Mouse (Mus musculus): ENCODE results near the gene Zdhhc18.

Gene Zdhhc18

GRCm38 (mm10) chr4:133649989-133650699 lies at the start of gene Zdhhc18:
Zdhhc18 (minus strand) TSS chr4:133650154.
- ChIA-PET POLR2A (interaction anchor here in 3 of 4 experiments (0.5 to 2.4 kb wide), 27 partner anchors 10 to 302 kb away, joined by 3 to 8 read pairs (median 4); no protein-coding TSS in a partner anchor), CTCF (interaction anchor here (0.6 to 3.1 kb wide), 79 partner anchors 10 to 1638 kb away, joined by 3 to 19 read pairs (median 5); partner anchors contain the start of genes Pigv (in 2 of the 4), Gpatch3 (in 1 of the 4), Nudc (in 1 of the 4) and Sfn (in 1 of the 4))

GRCm38 (mm10) chr4:133695363-133695762 lies 45.4 kb upstream of the Zdhhc18 start:
- POLR2A ChIA-PET: interaction anchor here in 3 of 4 experiments (0.7 to 4.4 kb wide), 8 partner anchors 8 to 169 kb away, joined by 3 to 23 read pairs (median 6); no protein-coding TSS in a partner anchor
- CTCF ChIA-PET: interaction anchor here in 2 of 4 experiments (0.9 to 1.1 kb wide), 2 partner anchors 20 kb away, joined by 3 to 4 read pairs; no protein-coding TSS in a partner anchor

GRCm38 (mm10) chr4:133690252-133690651 lies 40.3 kb upstream of the Zdhhc18 start:
- CTCF ChIA-PET: no interaction called here
- POLR2A ChIA-PET: interaction anchor here in 2 of 4 experiments (0.6 to 6.4 kb wide), 8 partner anchors 7 to 866 kb away, joined by 3 to 44 read pairs (median 6); no protein-coding TSS in a partner anchor

- ChIA-PET CTCF (interaction anchor here in 1 of 4 experiments (0.7 kb wide), 1 partner anchor 174 kb away, joined by 3 read pairs; no protein-coding TSS in a partner anchor), POLR2A (interaction anchor here (0.6 to 6.4 kb wide), 16 partner anchors 9 to 159 kb away, joined by 3 to 44 read pairs (median 4); partner anchors contain the start of gene Pigv (in 1 of the 4))
Observed at GRCm38 (mm10) chr4:133688417-133689067, 38.6 kb upstream of the Zdhhc18 start.

GRCm38 (mm10) chr4:133687126-133687525 lies 37.2 kb upstream of the Zdhhc18 start:
- ChIA-PET POLR2A (interaction anchor here in 2 of 4 experiments (0.8 to 6.4 kb wide), 4 partner anchors 10 to 194 kb away, joined by 3 to 23 read pairs (median 4); no protein-coding TSS in a partner anchor), CTCF (no interaction called here)

- ChIA-PET POLR2A (interaction anchor here in 2 of 4 experiments (0.6 to 6.4 kb wide), 7 partner anchors 11 to 222 kb away, joined by 3 to 23 read pairs (median 3); no protein-coding TSS in a partner anchor), CTCF (no interaction called here)
Observed at GRCm38 (mm10) chr4:133686512-133686911, 36.6 kb upstream of the Zdhhc18 start.

GRCm38 (mm10) chr4:133680206-133680786 lies 30.3 kb upstream of the Zdhhc18 start:
- ChIA-PET POLR2A (interaction anchor here in 2 of 4 experiments (0.7 to 5.9 kb wide), 6 partner anchors 10 to 135 kb away, joined by 3 to 44 read pairs (median 6); no protein-coding TSS in a partner anchor), CTCF (interaction anchor here in 1 of 4 experiments (1.2 kb wide), 1 partner anchor 30 kb away, joined by 4 read pairs; the partner anchor contains the start of gene Zdhhc18)

- CTCF ChIA-PET: interaction anchor here in 3 of 4 experiments (0.6 to 1.2 kb wide), 3 partner anchors 29 to 446 kb away, joined by 3 to 5 read pairs (median 4); partner anchors contain the start of gene Zdhhc18 (in 1 of the 3)
- POLR2A ChIA-PET: interaction anchor here in 2 of 4 experiments (0.6 to 12.9 kb wide), 11 partner anchors 10 to 277 kb away, joined by 3 to 171 read pairs (median 4); no protein-coding TSS in a partner anchor
Observed at GRCm38 (mm10) chr4:133679629-133680028, 29.7 kb upstream of the Zdhhc18 start.

- POLR2A ChIA-PET: interaction anchor here (0.6 to 12.9 kb wide), 18 partner anchors 8 to 166 kb away, joined by 3 to 171 read pairs (median 4); no protein-coding TSS in a partner anchor
- CTCF ChIA-PET: interaction anchor here in 1 of 4 experiments (0.8 kb wide), 1 partner anchor 146 kb away, joined by 4 read pairs; no protein-coding TSS in a partner anchor
Observed at GRCm38 (mm10) chr4:133677266-133677665, 27.3 kb upstream of the Zdhhc18 start.

- ChIA-PET CTCF (interaction anchor here in 2 of 4 experiments (0.5 to 1.4 kb wide), 11 partner anchors 20 to 196 kb away, joined by 3 to 14 read pairs (median 3); partner anchors contain the start of gene Tent5b (in 1 of the 2)), POLR2A (interaction anchor here (0.5 to 12.9 kb wide), 77 partner anchors 10 to 505 kb away, joined by 3 to 171 read pairs (median 5); partner anchors contain the start of genes Arid1a (in 2 of the 4), Nudc (in 2 of the 4), Gpatch3 (in 1 of the 4) and Gpn2 (in 1 of the 4))
Observed at GRCm38 (mm10) chr4:133676189-133676588, 26.2 kb upstream of the Zdhhc18 start.

GRCm38 (mm10) chr4:133675594-133676016 lies 25.7 kb upstream of the Zdhhc18 start:
- ChIA-PET POLR2A (interaction anchor here (0.5 to 12.9 kb wide), 85 partner anchors 10 to 511 kb away, joined by 3 to 171 read pairs (median 4); partner anchors contain the start of genes Arid1a (in 2 of the 4), Nudc (in 2 of the 4), Cep85 (in 1 of the 4) and Gpatch3 (in 1 of the 4)), CTCF (interaction anchor here in 2 of 4 experiments (0.5 to 1.4 kb wide), 10 partner anchors 19 to 196 kb away, joined by 3 to 14 read pairs (median 4); partner anchors contain the start of gene Tent5b (in 1 of the 2))

GRCm38 (mm10) chr4:133674331-133674695 lies 24.4 kb upstream of the Zdhhc18 start:
- POLR2A ChIA-PET: interaction anchor here in 3 of 4 experiments (0.7 to 12.9 kb wide), 10 partner anchors 15 to 142 kb away, joined by 3 to 171 read pairs (median 18); no protein-coding TSS in a partner anchor
- CTCF ChIA-PET: no interaction called here

- ChIA-PET CTCF (interaction anchor here (0.6 to 3.9 kb wide), 12 partner anchors 8 to 797 kb away, joined by 3 to 18 read pairs (median 4); partner anchors contain the start of gene Sfn (in 1 of the 4)), POLR2A (interaction anchor here (0.6 to 12.9 kb wide), 45 partner anchors 8 to 1111 kb away, joined by 3 to 171 read pairs (median 4); partner anchors contain the start of genes Arid1a (in 1 of the 4), Gpn2 (in 1 of the 4), Wdtc1 (in 1 of the 4) and Zfp593 (in 1 of the 4))
Observed at GRCm38 (mm10) chr4:133673666-133674330, 23.8 kb upstream of the Zdhhc18 start.

GRCm38 (mm10) chr4:133672845-133673647 lies 23.1 kb upstream of the Zdhhc18 start:
- ChIA-PET CTCF (interaction anchor here (0.5 to 3.9 kb wide), 24 partner anchors 9 to 798 kb away, joined by 3 to 18 read pairs (median 4); partner anchors contain the start of genes Zdhhc18 (in 2 of the 4) and Sfn (in 1 of the 4)), POLR2A (interaction anchor here (0.6 to 12.9 kb wide), 62 partner anchors 9 to 1112 kb away, joined by 3 to 171 read pairs (median 4); partner anchors contain the start of genes Arid1a (in 1 of the 4), Gpn2 (in 1 of the 4), Wdtc1 (in 1 of the 4) and Zfp593 (in 1 of the 4))

All from embryonic stem cell, embryonic (primary cell).